Mouse (Mus musculus): ENCODE results near the gene Sgpp1.

- TF ChIP-seq CTCF (IDR thresholded peaks at IDR 0.05; ENCODE audit: extremely low read depth, insufficient read depth, insufficient read length, insufficient replicate concordance) = no peak
- no peak for TF ChIP-seq POLR2A (IDR thresholded peaks at IDR 0.05; ENCODE audit: low read depth, low read length)
These were observed 6.6 kb upstream of the Sgpp1 start for GRCm38 (mm10) chr12:75742101-75742500.

Data from spleen, adult 2 months (tissue).